Mouse (Mus musculus) ovary, postnatal 36 days (tissue): ENCODE measurements around the gene Fbxo34.

Experiments used
- DNase-seq: peaks from one replicate; pipeline ENCODE4 v3.0.0; 2022; ENCODE audit warnings: low spot score, mixed read lengths

Gene Fbxo34

DNA sequence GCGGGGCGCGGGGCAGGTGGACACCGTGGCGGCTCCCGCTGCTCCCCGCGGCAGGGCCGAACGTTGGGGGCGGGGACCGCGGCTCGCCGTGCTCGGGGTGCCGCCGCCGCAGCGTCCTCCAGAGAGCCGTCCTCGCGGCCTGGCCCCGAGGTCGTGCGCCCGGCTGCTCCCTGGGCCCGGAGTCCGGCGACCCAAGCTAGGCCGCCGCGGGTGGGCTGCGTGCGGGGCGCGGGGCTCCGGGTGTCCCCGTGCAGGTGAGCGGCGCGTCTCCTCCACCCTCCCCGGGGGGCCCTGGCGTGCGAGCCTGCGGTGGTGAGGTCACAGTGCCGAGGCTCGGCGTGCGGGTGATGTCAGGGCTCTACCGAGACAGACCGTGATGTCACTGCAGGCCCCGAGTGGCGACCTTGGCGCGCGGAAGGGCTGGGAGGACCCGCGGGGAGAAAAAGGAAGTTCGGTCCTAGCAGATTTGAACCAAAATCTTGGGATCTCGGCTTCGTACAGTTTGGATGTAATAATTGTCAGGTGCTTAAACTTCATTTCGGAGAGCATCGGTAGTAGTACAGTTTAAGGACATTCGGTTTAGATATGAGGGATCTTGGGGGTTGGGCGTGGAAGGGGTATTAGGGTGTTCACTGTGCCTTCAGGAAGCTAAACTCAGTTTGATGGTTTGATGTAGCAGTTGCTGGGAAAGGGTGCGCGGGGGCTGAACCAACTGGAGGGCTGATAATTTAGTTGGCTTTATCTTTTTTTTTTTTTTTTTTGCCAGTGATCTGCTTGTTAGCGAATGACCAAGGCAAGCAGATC lies 22.7 kb downstream of the Fbxo34 start:
- peak; percentile 60 for DNase-seq

GRCm38 (mm10) chr14:47473891-47474290 lies 23.7 kb downstream of the Fbxo34 start:
- no peak for DNase-seq

GRCm38 (mm10) chr14:47474571-47475254 lies 24.5 kb downstream of the Fbxo34 start:
- no peak for DNase-seq

GRCm38 (mm10) chr14:47476266-47476665 lies 26.0 kb downstream of the Fbxo34 start:
- no peak for DNase-seq

- no peak for DNase-seq
Measured at GRCm38 (mm10) chr14:47477711-47478110, 27.5 kb downstream of the Fbxo34 start.

- no peak for DNase-seq
Measured at GRCm38 (mm10) chr14:47482200-47482599, 32.0 kb downstream of the Fbxo34 start.

DNA sequence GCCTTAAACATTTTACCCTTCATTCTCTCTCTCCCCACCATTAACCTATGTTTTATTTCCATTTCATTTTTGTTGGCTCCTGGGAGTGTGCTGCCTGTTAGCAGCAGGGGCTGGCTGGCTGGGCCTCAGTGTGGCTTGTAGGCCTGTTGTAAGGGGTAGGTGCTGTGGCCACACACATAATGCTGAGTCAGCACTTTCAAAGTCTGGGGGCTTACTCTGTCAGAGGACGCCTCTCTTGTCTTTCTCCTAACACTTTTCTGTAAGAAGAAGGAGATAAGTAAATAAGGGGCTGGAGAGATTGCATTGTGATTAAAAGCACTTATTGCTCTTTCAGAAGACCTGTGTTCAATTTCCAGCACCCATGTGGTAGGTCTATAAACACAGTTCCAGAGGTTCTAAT lies 32.9 kb downstream of the Fbxo34 start:
- no peak for DNase-seq

GRCm38 (mm10) chr14:47488732-47489131 lies 38.5 kb downstream of the Fbxo34 start:
- DNase-seq: no peak

- DNase-seq: no peak
Measured at GRCm38 (mm10) chr14:47489310-47490097, 39.3 kb downstream of the Fbxo34 start.

GRCm38 (mm10) chr14:47490732-47491131 lies 40.5 kb downstream of the Fbxo34 start:
- no peak for DNase-seq

DNA sequence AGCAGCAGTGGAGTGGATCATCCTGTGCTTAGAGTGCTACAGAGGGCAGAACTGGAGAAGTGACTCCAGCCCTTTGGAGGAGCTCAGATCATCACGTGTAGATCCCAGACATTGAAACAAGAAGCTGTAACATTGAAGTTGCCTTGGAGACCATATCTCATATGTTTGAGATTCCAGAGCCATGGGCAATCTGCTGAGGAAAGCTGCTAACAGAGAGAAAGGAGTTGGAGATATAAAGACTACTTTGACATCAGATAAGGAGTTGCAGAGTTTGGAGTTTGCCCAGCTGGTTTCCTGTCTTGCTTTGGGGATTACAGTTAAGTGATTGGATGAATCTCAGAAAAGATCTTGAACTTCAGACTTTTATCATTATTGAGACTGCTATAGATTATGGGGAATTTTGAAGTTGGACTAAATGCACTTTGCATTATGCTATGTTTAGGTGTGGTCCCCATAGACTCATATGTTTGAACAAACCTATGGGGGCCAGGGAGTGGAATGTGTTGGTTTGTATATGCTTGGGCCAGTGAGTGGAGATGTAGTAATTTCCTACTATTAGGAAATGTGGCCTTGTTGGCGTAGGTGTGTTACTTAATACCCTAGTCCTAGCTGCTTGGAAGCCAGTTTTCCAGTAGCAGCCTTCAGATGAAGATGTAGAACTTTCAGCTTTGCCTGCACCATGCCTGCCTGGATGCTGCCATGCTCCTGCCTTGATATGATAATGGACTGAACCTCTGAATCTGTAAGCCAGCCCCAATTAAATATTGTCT lies 43.6 kb downstream of the Fbxo34 start:
- DNase-seq: no peak

- no peak for DNase-seq
Measured at GRCm38 (mm10) chr14:47495951-47496350, 45.7 kb downstream of the Fbxo34 start.

GRCm38 (mm10) chr14:47497166-47497565 lies 46.9 kb downstream of the Fbxo34 start:
- no peak for DNase-seq

- no peak for DNase-seq
Measured at GRCm38 (mm10) chr14:47498632-47499031, 48.4 kb downstream of the Fbxo34 start.

GRCm38 (mm10) chr14:47504036-47504435 lies 53.8 kb downstream of the Fbxo34 start:
- DNase-seq: no peak

DNA sequence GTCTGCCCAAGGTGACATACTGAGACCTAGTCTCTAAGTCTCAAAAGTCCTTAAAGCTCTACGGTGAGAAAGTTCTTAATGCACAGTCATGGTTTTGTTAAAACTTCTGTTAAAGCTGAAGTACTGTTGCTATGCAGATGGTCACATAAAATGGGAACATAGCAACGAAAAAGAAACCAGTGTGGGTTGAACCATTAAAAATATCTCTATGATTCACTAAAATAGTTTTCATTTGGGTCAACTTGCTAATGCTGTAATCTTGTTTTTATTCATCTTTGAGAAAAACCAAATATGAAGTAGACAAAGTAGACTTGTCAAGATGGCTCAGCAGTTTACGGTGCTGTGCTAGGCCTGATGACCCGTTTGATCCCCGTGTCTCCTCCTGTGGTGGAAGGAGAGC lies 56.5 kb downstream of the Fbxo34 start:
- DNase-seq: no peak

DNA sequence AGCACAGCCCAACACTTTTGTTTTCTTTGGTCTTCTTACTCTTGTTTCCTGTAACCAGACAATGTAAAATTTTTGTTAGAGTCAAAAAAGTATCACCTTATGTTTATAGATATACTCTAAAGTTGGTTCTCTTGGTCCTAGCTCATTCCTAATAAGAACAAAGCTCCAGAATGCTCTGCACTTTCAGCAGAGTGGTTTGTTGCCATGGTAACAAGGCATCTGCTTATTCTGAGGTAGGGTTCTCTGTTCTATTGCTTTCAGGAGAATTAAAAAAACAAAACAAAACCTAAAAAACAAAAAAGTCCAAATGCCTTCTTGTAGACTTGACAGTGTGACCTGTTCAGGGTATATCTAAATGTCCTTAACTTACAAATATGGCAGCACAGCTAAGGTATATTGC lies 57.8 kb downstream of the Fbxo34 start:
- DNase-seq: no peak

DNA sequence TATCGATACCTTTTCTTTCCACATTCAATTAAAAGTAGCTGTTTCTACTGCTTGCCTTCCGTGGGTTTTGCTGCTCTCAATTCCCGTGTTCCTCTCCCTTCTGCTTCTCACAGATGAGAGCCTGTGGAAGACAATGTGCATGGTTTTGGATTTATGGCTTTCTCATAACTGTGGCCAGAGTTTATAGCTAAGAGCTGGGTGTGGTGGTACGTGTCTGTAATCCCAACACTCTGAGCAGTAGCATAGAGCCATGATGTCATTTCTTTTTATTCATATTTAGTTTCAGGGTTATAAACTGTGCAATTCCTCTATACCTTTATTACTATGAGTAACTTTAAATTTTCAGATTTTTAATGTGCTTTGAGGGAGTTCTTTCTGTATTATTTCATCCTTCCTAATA lies 60.0 kb downstream of the Fbxo34 start:
- no peak for DNase-seq

DNA sequence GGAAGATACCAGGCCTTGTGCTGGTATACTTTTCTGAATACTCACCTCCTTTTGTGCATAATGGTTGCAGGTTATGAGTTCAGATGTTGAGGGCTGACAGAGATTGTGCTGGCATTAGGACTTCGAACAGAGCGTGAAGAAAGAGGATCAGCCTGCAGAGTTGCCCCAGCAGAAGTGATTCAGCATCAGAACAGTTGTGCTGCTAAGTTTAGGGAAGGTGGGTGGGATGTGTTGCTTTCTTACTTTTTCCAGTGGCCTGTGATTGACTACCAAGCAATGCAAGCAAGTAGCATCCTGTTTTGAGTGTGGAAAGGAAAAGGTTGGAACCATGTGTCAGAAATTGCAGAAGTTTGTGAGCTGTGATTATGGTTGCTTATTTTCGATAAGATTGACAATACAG lies 63.4 kb downstream of the Fbxo34 start:
- no peak for DNase-seq

DNA sequence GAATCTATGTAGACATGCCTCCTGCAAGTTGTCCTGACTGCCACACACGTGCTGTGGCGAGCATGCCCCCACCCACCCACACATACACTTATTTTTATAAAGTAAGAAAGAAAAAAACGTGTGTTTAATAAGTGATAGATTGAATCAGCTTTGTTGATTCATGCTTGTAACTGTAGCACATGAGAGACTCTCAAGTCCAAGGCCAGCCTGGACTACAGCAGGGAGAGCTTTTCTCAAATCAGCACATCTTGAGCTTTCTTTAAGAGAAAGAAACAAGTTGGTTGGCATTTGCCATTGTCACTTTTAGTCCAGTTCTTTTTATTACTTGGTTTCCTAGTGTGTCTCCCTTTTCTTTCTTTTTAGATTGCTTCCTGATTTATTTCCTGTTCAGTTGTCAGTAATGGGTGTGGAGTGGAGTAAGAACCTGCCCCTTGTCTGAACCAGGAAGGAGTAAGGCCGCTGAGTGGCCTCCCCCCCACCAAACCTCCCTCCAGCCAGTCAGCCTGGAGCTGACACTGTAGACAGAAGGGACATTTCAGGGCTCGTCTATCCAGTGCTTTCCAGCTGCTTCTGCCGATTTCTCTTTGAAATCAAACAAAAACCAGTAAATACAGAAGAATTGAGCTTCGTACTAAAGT lies 64.7 kb downstream of the Fbxo34 start:
- peak; percentile 39 for DNase-seq

DNA sequence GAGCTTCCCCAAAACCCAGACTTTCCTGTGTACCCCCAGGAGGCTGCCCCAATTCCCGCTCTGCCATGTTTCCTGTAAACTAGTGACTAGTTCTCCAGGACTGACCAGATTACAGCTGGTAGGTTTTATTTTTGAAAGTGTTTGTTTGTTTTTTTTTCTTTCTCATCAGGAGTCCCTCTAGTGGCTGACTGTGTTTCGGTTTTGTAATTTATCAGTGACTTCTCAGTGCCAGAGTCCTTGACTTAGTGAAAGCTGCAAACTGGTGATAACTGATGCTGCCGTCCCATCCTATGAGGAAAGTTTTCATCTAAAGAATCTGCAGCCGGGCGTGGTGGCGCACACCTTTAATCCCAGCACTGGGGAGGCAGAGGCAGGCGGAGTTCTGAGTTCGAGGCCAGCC lies 65.4 kb downstream of the Fbxo34 start:
- DNase-seq: no peak

- no peak for DNase-seq
Measured at GRCm38 (mm10) chr14:47516755-47517154, 66.5 kb downstream of the Fbxo34 start.
